Mouse (Mus musculus) adrenal gland, adult 18-20 months (tissue): Measurements from ENCODE around the gene Tpm3. TPM values are rescaled to one million over a fixed set of nuclear protein-coding genes. Genes with fewer than 3 reads are reported as not detected.

Experiments
- DNase-seq, 2 experiments: peaks; one replicate each; pipeline ENCODE4 v3.0.0; 2021 to 2022; ENCODE audit warnings: low spot score in 2 of 2
- long read RNA-seq, 2 experiments: library from polyadenylated mRNA; stranded (forward); transcript quantifications; one replicate each; pipeline ENCODE4 v2.0.0; 2021
- total RNA-seq, 2 experiments: library from RNA; stranded (reverse); gene quantifications; 1 replicate in 1 of 2; 2 replicates in 1 of 2; pipeline ENCODE4 v1.2.3; 2021

Tpm3 gene
- 100 to 1,000 TPM; 169 to 191 TPM for total RNA-seq
- long read RNA-seq, experiment 1, transcript Tpm3-201 (8 exons, 2,230 nt): major isoform, 125 of 156 reads
- long read RNA-seq, experiment 1, partial matches to known transcripts: 1 of 156 reads
- long read RNA-seq, experiment 1, other reads (novel, unspliced or antisense): 27 of 156 reads
- long read RNA-seq, experiment 2, transcript Tpm3-205 (10 exons, 1,139 nt): minor isoform, 7 of 370 reads
- long read RNA-seq, experiment 2, transcript Tpm3-201 (8 exons, 2,230 nt): major isoform, 308 of 370 reads
- long read RNA-seq, experiment 2, partial matches to known transcripts: 7 of 370 reads
- long read RNA-seq, experiment 2, other reads (novel, unspliced or antisense): 48 of 370 reads

DNA sequence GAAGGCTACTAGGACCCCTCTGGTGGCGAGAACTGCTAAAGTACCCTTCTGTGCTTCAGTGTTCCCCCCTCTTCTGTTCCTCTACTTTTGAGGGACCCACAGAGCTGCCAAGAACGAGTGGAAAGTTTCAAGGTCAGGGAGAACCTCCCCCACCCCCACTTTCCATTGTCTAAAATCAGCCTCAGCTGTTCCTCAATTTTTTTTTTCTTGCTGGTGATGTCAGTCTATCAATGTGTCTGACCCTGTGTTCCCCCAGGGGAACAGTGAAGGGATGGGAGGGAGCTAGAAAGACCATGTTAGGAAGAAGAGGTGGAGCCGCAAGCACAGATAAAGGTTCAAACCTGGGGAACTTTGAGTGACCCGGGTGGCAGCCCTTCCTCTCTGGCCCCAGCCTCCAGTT is at the start of gene Tpm3:
Gene Tpm3, plus strand, starts transcription at position 356 of the 400 bp plus-strand sequence.
- no peak for DNase-seq

DNA sequence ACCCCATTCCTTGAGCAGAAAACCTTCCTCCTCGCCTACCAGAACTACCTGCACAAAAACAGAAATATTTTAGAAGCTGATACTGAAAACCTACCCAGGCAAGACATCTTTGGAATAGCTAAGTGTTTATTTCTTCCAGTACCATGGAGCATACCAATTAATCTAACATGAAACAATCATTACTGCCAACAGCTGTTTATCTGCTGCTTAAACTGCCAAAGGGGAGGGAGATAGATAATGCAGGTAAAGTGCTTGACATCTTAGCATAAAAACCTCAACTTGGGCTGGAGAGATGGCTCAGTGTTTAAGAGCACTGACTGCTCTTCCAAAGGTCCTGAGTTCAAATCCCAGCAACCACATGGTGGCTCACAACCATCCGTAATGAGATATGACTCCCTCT is 37.8 kb upstream of the Tpm3 start:
- DNase-seq: no peak

DNA sequence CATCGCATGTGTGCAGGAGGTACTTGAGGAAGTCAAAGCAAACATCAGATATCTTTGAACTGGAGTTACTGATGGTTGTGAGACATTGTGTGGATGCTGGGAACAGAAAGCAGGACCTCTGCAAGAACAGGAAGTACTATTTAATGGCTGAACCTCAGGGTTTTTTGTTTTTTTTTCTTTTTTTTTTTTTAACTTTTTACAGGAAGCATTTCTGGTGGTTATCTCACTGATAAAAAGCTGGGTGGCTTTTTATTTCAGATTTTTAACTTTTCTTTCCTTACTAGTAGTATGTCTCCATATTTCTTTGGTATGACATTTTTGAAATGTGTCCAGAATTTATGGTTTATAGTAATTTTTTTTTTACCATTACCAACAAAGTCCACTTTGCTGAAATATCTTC is 36.2 kb upstream of the Tpm3 start:
- no peak for DNase-seq

DNA sequence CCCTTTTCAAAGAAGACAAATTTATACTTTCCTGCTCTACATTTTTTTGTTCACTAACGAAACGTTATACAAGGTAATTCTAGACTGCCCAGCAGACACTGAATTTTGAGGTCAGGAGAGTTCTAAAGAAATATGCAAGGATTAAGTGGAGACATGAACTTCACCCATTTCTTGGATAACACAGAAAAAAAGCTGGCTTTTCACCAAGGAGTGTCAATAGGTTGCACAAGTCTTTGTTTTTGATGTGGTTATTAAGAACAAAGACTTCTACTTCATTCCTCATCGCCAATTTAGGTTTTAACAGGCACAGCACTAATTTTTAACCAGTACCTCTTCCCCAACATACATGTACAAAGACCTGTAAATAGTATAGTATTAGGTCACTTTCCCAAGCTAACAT is 22.8 kb upstream of the Tpm3 start:
- DNase-seq: no peak

DNA sequence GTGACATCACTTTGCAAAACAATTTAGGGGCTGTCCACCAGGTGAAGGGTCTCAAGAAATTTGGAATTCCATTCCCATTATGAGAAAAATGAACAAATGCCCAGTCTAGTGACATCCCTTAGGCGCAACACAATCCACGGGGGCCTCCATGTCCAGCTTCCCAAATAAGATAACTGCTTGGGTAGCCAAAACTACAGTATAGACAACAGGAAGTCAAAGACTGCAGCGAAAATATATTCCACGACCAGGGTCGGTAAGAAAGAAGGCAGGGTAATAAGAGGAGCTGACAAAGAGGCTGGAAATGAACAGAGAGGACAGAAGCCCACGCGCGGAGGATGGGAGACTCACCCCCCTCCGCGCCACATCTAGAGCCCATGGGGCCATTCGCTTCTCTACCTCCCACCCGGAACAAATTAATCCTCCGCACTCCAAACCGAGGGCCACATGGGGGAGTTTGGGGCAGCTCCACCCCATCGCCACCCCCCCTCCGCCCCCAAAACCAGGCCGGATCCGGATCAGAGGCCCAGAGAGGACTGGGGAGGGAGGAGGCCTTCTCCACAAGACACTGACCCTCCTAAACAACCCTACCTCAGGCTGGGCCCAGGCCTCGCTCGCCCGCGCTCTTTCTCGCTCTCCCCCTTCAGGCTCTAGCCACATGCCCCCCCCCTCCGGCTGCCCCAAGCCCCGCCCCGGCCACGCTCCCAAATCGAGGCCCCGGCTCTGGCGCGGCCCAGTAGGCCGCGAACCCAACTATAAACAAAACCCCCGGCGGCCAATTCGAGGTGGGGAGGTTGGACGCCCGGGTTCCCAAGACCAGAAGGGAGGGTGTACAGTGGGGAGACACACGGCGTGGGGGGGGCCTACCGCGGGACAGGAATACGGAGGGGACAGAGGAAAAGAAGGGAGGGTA is 20.8 kb upstream of the Tpm3 start, which contains the start of gene 4933434E20Rik:
Gene 4933434E20Rik, plus strand, starts transcription at position 196 of the 910 bp plus-strand sequence.
- DNase-seq: peak; percentile 61 to 66

DNA sequence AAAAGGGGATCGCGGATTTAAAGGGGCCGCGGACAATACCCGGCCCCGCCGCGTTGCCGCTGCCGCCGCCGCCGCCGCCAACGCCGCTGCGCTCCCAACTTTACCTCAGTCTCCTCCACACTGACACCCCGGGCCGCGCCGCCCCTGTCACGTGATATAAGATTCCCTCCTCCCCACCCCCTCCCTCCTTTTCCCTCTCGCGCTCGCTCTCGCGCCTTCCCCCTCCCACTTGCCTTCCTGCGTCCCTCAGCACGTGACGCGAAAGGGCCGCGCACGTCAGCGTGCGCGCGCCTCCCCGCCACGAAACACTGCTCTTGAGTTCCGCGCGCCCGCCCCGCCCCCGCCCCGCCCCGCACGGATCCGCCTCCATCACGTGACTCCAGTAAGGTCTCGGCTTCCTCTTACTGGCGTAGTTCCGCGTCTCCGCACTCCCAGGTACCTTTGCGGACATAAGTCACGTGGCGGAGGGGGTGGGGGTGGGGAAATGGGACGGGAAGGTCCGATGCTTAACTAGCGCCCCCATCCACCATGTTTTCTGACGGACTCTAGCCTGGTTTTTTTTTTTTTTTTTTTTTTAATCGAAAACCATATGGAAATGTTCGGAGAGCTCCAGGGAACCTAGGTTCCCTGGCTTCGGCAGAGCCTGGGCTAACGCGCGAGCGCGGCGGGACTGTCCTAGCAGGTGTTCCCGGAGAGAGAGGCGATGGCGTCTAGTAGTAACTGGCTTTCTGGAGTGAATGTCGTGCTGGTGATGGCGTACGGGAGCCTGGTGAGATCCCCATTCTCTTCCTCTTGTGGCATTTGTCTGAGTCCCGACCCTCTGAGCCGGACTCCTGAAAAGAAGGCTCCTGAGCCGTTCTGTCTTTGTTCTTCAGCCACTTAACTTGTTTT is 19.9 kb upstream of the Tpm3 start, which contains the start of gene Ubap2l:
Gene Ubap2l, minus strand, starts transcription at position 278 of the 891 bp plus-strand sequence.
- DNase-seq: peak; percentile 86 to 87

DNA sequence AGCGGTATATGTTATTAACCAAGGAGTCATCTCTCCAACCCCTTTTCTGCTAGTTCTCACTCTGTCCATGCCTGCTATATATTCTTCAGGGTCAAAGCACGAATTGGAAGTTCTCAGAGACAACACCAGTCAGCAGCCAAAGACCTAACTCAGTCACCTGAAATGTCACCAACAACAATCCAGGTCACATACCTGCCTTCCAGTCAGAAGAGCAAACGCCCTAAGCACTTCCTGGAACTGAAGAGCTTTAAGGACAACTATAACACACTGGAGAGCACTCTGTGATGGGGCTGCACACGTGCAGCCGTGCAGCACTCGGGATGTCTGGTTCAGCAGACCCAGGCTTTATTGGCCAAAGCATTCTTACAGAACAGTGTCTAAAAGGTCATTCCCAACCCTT is 10.9 kb upstream of the Tpm3 start:
- no peak for DNase-seq

DNA sequence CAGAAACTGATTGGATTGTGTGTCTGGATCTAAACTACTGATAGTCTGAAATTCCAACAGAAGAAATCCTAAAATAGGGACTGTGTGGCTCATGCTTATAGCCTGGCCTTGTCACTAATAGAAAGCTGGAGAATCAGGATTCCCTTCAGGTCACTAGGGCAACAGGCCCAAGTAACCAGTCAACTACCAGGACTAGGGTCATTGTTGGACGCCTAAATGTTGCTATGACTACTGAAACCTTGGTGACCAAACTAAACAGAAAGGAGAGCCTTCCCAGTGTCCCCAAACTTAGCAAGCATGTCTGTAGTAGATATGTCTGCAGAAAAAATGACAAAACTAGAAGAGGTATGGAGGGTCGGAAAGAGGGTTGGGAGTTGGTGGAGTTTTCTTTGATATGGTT is 9.9 kb upstream of the Tpm3 start:
- no peak for DNase-seq

DNA sequence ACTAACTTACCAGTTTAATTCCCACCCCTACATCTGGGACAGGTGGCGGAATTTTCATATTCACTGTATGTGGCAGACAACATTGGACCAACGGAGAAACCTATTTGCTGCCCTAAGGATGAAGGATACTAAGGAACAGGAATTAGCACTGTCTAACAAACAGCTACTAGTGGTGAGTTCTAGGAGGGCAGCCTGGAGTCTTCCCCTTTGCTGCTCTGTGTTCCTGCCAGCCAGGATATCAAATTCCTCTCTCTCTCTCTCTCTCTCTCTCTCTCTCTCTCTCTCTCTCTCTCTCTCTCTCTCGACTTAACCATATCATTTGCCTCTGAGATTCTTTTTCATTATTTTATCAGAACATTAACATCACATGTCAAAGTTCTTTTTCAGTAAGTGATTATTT is 8.1 kb upstream of the Tpm3 start:
- no peak for DNase-seq

DNA sequence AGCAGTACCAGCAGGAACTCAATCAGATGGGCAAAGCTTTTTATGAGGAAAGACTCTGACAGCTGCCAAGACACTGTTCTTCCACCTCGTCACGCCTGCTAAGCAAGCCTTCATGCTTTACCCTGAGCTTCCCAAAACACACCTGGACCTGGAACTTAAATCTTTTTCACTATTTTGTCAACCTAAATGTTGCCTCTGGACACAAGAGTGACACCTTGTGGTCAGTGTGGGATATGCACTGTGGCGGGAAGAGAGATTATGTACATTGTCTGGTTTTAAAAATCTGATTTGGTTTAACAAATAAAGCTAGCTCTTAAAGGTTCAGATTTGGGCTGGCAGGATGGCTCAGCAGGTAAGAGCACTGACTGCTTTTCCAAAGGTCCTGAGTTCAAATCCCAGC is 6.9 kb upstream of the Tpm3 start:
- no peak for DNase-seq

DNA sequence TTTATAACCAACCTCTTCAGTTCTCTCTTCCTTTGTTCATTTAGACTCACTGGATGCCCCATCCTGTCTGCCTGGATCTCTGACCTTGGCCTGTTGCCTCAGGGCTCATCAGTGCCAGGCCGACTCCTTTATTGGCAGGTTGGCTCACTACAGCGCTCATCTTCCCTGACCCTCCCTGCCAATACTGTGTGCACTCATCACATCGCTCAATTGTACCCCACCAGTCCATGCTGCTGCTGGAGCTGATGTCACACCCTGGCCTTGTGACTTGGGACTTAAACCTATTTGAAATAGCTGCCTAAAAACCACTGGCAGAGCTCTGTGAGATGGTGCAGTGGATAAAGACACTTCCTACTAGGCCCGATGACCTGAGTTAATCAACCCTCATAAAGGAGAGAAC is 4.6 kb upstream of the Tpm3 start:
- DNase-seq: no peak

DNA sequence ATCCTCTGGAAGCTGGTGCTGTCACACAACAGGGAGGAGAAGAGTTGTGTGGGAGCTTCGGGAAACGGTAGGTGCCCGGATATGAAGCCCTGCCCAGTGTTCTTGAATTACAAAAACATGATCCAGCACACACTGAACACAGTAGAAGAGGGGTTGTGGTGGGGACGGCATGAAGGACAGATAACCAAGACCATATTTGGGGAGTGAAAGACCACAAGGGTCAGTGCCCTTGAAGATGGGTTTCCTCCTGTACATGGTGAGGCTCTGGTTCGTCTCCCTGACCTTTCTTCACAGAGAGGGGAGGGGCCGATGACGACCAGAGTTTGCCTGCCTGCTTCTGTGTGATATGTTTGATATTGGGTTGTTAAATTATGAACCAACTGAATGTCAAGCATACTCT is 2.8 kb upstream of the Tpm3 start:
- DNase-seq: no peak

DNA sequence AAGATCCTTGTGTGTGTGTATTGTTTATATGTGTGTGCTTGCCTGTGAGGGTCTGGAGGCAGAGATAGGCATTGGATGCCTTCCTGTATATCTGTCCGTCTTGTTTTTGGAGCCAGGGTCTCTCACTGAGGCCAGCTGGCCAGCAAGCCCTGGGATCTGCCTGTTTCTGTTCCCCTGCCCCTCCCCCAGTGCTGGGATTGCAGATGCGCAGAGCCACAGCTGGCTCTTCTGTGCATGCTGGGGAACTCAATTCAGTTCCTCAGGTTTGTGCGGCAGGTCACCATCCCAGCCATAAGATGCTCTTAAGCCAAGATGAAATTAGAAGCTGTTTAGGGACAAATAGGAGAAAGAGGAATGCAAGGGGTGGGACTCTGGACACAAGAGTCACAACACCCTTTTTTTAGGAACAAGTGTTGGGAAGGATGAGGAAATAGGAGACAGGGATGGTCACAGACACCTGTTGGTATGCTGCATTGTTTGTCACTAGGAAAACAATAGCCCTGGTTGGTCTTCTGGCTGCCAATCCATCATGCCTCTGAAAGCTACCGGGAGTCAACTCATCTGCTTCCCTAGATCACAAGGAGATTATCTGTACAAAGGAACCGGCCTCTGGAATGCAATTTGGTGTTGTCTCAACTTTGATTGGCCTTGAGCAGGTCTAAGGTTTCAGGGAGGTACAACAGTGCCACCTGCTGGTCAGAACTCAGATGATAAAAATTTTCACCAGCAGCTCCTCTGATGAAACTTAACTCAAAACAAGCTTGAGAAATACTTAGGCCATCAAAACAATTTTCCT is 4.7 kb downstream of the Tpm3 start:
- DNase-seq: peak; percentile 82

DNA sequence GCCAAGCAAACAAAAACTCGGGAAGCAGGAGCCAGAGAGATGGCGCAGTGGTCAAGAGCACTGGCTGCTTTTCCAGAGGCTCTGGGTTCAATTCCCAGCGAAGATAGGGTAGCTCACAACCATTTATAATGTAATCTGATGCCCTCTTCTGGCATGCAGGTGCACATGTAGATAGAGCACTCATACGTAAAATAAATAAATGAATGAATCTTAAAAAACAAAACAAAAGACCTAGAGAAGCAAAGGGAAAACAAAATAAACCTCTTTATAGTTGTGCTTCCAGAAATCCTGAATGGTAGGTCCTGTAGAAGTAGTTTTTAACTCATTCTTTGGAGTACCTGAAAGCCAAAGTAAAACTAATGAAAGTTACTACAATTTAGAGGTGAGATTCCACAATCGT is 5.8 kb downstream of the Tpm3 start:
- DNase-seq: no peak

DNA sequence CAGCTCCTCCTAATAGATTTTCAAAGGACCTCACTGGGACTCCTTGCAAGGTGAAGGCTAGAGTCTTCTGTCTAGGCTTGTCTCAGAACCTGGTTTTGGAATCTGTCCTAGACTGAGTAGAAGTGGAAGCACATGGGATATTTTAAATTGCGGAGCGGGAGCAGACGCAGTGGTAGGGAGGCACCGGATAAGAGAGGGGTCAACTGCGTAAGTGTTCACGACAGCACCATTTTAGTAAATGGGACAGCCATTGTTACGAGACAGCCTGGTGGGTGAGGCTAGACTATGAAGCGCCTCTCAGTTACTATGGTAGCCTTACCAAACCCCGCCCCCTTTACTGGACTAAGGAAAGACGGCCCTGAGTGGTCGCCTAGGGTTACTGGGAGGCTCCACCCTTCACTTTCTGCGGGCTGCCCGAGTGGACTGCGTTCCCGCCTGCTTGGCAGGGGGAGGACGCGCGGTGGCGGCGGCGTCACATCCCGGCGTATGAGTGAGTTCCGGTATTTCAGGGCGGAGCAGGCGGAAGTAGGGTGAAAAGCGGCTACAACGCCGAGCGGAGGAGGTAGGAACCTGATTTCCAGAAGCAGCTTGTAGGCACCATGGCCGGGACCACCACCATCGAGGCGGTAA is 6.8 kb downstream of the Tpm3 start:
- DNase-seq: peak; percentile 83 to 87

DNA sequence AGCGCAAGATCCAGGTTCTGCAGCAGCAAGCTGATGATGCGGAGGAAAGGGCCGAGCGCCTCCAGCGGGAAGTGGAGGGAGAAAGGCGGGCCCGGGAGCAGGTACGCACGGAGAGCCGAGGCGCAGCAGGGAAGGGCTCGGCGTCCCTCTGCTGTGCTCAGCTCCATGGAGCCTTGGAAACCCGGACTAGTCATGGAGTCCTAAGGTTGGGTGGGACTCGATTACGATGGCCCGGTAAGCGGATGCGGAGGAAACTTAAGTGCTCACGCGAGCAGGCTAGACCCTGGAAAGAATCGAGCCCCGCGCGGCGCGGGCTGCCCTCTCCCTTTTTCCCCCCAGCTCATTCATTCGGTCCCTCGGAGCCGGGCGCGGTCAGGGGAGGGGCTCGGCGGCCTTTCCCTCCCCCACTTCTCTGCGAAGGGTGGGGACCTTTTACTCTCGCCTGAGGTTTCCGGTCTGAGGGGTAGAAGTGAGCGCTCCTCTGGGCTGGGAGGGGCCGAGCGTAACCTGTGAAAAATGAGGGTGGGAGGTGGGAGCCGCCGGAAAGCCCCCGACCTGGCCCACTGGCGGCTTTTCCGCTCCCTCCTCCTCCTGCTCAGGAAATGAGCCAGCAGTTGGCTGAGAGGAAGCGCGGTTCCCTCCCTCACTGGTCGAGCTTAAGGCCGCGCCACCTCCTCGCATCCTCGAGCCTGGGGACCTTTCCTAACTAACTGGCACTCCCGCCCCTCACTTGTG is 7.5 kb downstream of the Tpm3 start:
- peak; percentile 59 to 67 for DNase-seq

DNA sequence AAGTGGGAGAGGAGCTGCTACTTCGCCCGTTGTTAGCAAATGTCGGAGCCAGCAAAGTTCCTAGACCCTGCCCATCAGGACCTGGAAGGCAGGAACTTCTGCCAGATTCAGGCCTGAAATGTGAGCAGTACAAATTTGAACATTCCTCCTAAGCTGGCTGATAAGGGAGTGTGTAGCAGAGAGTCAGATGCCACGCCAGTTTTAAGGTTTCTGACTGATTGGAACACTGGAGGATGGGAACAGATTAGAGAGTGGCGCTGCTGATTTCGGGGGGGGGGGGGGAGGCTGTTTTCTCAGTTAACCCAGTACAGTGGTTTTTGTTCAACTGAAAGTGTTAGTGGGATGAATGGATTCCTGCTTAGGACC is 8.0 kb downstream of the Tpm3 start:
- DNase-seq: no peak

DNA sequence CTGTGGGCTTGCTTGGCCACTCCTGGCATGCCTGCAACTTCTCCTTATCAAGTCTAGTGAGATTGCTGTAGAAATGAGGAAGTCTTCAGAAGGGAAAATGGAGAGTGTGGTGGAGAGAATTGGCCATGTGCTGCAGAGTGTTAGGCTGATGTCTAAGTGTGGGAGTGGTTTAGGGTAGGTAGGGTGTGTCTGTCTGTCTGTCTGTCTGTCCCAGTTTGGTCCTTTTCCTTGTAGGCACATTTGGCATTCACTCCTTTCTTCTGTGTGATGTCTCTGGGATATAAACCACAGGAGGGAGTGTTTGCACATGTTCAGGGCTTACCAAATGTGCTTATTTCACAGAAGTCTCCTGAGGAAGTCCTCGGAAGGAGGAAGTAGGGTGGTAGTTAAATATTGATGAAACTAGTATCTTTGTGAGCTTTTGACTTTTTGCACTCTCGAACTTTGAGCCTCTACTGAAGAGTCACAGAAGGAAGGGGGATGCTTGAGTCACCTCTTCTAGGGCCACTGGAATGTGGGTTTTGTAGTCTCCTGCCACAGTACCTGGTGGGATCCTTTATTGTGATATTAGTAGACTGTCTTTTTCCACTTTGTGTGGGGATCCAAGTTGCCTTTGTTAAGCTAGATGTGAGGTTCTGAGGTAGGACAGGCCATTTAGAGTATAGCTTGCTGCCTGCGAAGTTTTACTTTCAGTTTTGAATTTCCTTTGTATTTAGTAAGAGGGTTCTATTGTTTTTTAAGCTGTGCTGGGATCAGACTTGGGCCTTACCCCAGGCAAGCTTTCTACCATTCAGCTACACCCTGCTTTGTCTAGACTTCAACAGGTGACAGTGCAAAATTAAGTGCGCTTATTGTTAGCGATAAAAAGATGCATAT is 9.2 kb downstream of the Tpm3 start:
- no peak for DNase-seq
